Mouse (Mus musculus) layer of hippocampus, adult 9-11 months (tissue): ENCODE measurements around the gene Tmem33.
A peak's percentile ranks its signal among the peaks of the same experiment; 100 is the strongest.

Experiments
- DNase-seq: peaks from one replicate; pipeline ENCODE4 v3.0.0; 2022

The Tmem33 gene

GRCm38 (mm10) chr5:67260159-67260530 is 220 bp upstream of the Tmem33 start:
- DNase-seq: no peak

- no peak for DNase-seq
Observed at GRCm38 (mm10) chr5:67262964-67263363, 2.6 kb downstream of the Tmem33 start.

GRCm38 (mm10) chr5:67266106-67266505 is 5.7 kb downstream of the Tmem33 start:
- no peak for DNase-seq

DNA sequence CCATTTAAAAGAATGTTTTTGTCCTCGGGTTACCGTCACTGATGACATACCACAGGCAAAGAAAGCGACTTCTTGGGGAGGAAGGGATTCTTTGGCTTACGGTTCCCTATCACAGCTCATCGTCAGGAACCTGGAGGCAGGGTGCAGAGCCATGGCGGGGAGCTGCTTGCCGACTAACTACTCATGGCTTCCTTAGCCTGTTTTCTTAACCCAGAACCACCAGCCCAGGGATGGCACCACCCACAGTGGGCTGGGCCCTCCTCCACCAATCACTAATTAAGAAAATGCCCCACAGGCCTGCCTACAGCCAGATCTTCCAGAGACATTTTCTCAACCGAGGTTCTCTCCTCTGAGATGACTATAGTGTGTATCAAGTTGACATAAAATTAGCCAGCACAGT is 8.9 kb downstream of the Tmem33 start:
- no peak for DNase-seq

GRCm38 (mm10) chr5:67279407-67279806 is 19.0 kb downstream of the Tmem33 start:
- DNase-seq: no peak

- DNase-seq: no peak
Observed at GRCm38 (mm10) chr5:67279840-67280239, 19.5 kb downstream of the Tmem33 start.

DNA sequence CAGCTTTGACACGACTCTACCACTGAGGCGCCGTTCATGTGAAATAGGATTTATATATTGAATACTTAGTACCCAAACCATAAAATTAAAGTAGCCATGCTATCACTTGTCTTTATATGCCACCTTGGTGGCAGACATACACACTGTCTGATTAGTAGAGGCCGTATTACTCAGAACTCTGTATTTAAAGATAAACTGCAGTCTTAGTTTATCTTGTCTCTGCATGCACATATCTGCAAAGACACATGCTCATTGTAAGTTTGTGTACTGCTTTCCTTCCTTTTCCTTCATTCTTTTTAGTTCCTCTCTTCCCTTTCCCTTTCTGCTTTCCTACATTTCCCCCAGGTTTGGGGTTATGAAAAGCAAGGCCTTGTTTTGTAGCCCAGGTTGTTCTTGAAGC is 20.0 kb downstream of the Tmem33 start:
- DNase-seq: no peak

DNA sequence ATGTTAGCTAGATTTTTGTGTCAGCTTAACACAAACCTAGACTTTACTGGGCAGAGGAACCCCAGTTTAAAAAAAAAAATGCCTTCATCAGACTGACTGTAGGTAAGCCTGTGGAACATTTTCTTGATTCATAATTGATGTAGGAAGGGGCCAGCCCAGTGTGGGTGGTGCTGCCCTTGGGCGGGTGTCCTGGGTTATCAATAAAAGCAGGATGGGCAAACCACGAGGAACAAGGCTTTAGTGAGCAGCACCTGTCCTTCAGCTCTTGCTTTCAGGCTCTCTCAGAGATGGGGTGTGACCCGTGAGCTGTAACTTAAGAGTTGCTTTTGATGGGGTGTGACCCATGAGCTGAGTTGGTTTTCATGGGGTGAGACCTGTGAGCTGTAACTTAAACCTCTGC is 34.7 kb downstream of the Tmem33 start:
- no peak for DNase-seq

- no peak for DNase-seq
Observed at GRCm38 (mm10) chr5:67295682-67296081, 35.3 kb downstream of the Tmem33 start.

GRCm38 (mm10) chr5:67296171-67296570 is 35.8 kb downstream of the Tmem33 start:
- DNase-seq: no peak

DNA sequence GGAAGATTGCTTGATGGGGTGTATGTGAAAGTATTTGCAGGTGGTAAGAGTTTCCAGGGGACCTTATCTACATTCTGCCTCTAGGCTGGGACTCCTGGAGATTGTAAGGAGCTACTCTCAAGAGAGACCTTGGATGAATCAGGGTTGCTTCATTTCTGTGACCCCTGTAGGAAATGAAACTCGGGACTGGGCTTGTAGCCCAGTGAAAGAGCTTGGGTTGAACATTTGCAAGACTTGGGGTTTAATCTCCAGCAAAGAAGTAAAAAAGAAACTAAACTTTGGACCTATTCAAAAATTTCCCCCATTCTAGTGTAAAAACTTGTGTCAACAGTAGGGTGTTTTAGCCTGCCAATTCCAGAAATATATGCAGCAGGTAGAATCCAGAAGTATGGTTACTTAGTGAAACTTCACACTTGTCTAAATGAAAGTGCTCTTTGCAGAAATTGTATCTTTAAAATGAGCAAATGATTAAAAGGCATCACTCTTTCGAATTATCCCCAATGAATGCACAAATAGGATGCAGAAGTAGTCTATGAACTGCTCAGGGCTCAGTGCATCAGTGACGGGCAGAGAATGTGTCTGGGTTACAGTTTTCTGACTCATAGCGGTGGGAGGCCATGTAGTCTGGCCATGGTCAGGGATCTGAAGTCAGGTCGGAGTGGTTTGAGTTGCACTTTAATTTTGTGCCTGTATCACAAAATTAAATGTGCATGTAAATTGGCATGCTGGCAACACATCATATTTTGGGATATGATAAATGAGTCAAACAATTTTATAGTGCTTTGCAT is 36.9 kb downstream of the Tmem33 start:
- no peak for DNase-seq

- DNase-seq: no peak
Observed at GRCm38 (mm10) chr5:67299847-67300412, 39.6 kb downstream of the Tmem33 start.

GRCm38 (mm10) chr5:67300926-67301597 is 40.7 kb downstream of the Tmem33 start:
- DNase-seq: no peak

DNA sequence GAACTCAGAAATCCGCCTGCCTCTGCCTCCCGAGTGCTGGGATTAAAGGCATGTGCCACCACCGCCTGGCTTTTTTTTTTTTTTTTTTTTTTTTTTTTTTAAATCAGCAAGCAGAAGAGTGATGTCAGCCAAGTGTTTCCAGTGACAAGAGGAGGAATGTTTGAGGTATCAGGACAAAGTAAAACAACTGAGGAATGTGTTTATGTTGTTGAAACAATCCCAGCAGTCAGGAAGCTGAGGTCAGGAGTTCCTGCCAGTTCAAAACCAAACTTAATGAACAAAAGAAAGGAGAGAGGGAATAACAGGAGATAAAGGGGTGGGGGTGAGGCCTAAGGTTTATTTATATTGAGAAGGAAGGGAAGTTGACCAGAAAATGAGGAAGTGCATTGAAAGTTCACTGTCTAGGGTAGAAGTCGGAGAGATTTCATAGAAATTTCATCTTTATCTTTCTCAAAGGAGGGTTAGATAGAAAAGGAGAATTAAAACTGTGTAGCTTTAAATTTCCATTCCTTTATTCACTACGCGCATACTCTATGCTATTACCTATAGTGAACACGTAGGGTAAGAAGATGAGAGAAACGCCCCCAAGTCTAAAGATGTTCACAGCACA is 41.5 kb downstream of the Tmem33 start:
- DNase-seq: no peak

DNA sequence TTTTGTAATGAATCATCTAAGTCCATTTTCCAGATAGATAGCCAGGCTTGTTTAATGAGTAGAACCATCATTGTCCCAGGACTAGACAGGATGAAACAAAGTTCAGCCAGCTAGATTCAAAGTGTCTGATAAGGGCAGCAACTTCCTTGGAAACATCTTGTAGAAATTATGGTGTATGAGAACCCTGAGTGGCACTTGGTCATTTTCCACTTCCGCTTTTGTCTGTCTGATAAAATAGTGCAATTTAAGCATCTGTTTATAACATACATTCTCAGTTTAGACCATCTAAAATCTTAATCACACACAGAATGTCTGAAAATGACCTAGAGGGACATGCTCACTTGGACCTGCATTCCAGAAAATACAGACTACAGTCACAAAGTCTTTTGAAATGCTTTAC is 43.5 kb downstream of the Tmem33 start:
- DNase-seq: no peak

GRCm38 (mm10) chr5:67306698-67307521 is 46.5 kb downstream of the Tmem33 start, which contains the start of gene Slc30a9:
Gene Slc30a9 (plus strand): TSS chr5:67306955.
- peak; percentile 88 for DNase-seq

GRCm38 (mm10) chr5:67307659-67308222 is 47.4 kb downstream of the Tmem33 start:
- no peak for DNase-seq

DNA sequence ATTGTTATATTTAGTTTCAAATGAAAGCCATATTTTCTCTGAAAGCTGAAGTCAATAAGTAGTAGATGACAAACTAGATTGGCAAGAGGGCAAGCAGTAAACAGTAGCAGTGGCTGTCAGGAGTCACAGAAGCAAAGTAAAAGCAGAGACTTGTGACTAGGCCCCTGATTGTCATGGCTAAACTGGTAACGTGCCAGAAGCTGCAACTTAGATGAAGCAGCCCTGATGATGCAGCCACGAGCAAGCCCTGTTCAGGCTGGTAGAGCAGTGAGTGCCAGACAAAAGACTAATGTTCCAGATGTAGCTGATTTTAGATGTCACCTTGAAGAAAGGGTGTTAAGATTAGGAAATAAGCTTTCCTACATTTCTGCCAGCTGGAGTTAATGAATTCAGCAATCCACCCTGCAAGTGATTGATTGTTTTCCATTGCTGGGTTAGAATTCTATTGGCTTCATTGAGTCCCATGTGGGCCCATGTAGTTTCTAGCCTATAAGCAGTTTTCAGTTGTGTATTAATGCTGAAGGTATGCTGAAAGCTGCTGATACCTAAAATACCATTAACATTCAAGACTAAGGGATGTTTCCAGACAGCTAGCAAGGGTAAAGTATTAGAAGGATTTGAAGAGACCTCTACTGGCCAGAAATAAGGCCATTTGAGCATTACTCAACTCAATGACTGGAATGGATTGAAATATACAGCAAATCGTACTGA is 51.6 kb downstream of the Tmem33 start:
- no peak for DNase-seq

- DNase-seq: no peak
Observed at GRCm38 (mm10) chr5:67312522-67312851, 52.1 kb downstream of the Tmem33 start.

DNA sequence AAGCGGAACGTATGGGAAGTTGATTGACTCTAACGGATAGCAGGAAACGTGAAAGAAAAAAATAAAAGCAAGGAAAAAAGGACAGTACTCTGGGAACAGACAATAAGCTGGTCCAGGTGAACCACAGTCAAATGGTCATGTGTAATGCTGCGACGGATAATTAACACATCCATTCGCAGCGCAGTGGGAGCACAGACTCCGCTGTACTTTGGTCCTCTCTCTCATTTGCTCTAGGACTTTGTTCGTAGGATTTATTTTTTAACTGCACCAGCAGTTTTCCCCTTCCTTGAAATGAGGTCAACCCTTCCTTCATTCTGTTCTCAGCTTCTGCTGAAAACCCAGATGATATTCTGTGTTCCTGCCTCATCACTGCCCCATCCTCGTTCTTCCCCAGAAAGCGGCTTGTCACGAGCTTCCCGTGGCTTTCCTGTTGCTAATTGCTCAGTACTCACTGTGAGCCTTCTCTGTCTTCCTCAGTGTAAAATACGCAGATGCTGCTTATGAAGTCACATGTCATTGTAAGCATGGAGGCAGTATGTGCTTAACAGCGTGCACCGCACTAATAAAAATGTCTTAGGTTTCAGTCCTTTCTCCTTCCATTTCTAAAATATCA is 61.4 kb downstream of the Tmem33 start:
- DNase-seq: no peak

GRCm38 (mm10) chr5:67324032-67324431 is 63.7 kb downstream of the Tmem33 start:
- no peak for DNase-seq
